Mouse (Mus musculus) liver, embryonic 13.5 days (tissue): ENCODE data around the gene Gm16181. TPM values are rescaled to one million over a fixed set of nuclear protein-coding genes. Genes with fewer than 3 reads are reported as not detected.
"Not testable (repeated sequence)": the region's sequence is repeated elsewhere in the genome, so short reads cannot be mapped to it uniquely, and the experiment has no call there.

ENCODE experiments used
- ATAC-seq: fragments of 200-750 bp; cut with Nextera tagmentation; 2 replicates; pipeline ENCODE4 v1.8.0; 2017; ENCODE audit warnings: low read depth, mild to moderate bottlenecking, moderate number of reproducible peaks, moderate library complexity
- DNase-seq: peaks from one replicate; pipeline ENCODE4 v3.0.0; 2022
- H3K27ac ChIP-seq: fragments of 300-500 bp; sonication (generic); 2 replicates; pipeline ENCODE4 v1.5.1; 2015; ENCODE audit warnings: moderate library complexity, mild to moderate bottlenecking, inconsistent platforms
- H3K27me3 ChIP-seq: fragments of 300-500 bp; sonication (generic); 2 replicates; pipeline ENCODE4 v1.6.1; 2015; ENCODE audit warnings: mild to moderate bottlenecking, inconsistent platforms
- H3K36me3 ChIP-seq: fragments of 300-500 bp; sonication (generic); 2 replicates; pipeline ENCODE4 v1.6.1; 2015; ENCODE audit warnings: mild to moderate bottlenecking, inconsistent platforms
- H3K4me1 ChIP-seq: fragments of 300-500 bp; sonication (generic); replicated peaks from 2 replicates; pipeline ENCODE4 v1.6.1; 2015; ENCODE audit warnings: inconsistent platforms
- H3K4me2 ChIP-seq: fragments of 300-500 bp; sonication (generic); 2 replicates; pipeline ENCODE4 v1.6.1; 2015; ENCODE audit warnings: inconsistent platforms, mild to moderate bottlenecking, moderate library complexity
- H3K4me3 ChIP-seq: fragments of 300-500 bp; sonication (generic); replicated peaks from 2 replicates; pipeline ENCODE4 v1.5.1; 2015; ENCODE audit warnings: mild to moderate bottlenecking, inconsistent platforms
- H3K9ac ChIP-seq: fragments of 300-500 bp; sonication (generic); 2 replicates; pipeline ENCODE4 v1.6.1; 2015; ENCODE audit warnings: mild to moderate bottlenecking, inconsistent platforms
- H3K9me3 ChIP-seq: fragments of 300-500 bp; sonication (generic); replicated peaks from 2 replicates; pipeline ENCODE4 v1.6.1; 2016; ENCODE audit warnings: inconsistent platforms
- WGBS: fragments of 180-500 bp; shearing (Covaris S2); methylation state at CpG from one replicate; pipeline ENCODE4 v1.1.7; 2015; ENCODE audit not compliant: insufficient replicate concordance; 5-methylcytosine and 5-hydroxymethylcytosine counted together
- polyA plus RNA-seq: library from polyadenylated mRNA; unstranded; fragments of >200 nt; fragmentation: Nextera tagmentation; extraction: Ambion mirVana; gene quantifications from 2 replicates; pipeline ENCODE4 v1.2.1, GENCODE M21; 2015

The Gm16181 gene
- polyA plus RNA-seq, 1 experiment from 2014 or later, result 0.36 TPM

DNA sequence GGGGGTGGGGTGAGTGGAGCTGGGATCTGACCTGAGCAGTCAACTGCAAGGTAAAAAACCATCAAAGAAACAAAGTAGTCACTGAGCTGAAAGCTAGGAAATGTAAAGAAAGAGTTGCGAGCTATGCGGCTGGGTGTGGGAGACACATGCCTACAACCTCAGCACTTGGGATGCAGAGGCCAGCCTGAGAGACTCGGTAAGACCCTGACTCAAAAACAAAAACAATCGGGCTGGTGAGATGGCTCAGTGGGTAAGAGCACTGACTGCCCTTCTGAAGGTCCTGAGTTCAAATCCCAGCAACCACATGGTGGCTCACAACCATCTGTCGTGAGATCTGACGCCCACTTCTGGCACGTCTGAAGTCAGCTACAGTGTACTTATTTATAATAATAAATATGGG lies 13.5 kb downstream of the Gm16181 start:
- peak overlapping the region; percentile 94 for H3K27ac ChIP-seq
- H3K4me2 ChIP-seq, result peak overlapping the region; percentile 96
- peak overlapping the region; percentile 91 for H3K9ac ChIP-seq
- H3K36me3 ChIP-seq, result peaks cover 27% of the 10 kb centered on the region
- H3K27me3 ChIP-seq, ATAC-seq, H3K9me3 ChIP-seq, DNase-seq: not testable (repeated sequence)
- WGBS, result 63% methylated on average over 7 of the region's 7 CpGs
- peaks cover 54% of the 10 kb centered on the region for H3K4me1 ChIP-seq
- peak overlapping the region; percentile 78 for H3K4me3 ChIP-seq

DNA sequence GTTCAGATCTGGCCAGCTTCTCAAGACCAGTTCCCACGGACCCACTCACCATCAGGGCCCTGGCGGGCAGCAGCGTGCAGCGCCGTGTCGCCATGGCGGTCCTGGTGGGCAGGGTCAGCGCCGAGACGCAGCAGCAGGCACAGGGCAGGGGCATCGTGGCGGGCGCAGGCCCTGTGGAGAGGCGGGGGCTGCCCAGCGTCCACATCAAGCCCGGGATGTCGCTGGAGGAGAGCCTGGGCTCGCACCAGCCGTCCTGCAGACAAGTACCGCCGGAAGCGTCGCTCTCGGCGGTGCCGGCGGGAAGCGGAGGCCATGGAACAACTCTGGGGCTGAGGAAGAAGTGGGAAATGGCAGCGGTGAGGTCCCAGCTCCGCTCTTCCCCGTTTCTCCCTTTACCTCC lies 14.3 kb downstream of the Gm16181 start:
- H3K4me1 ChIP-seq, result peaks cover 54% of the 10 kb centered on the region
- peak overlapping the region; percentile 91 for H3K9ac ChIP-seq
- 2% methylated on average over 31 of the region's 31 CpGs for WGBS
- DNase-seq, result no peak
- 0 out of 2 replicates have a peak, but pooled peaks have one; percentile 18 for ATAC-seq
- H3K27me3 ChIP-seq, result no peaks in the 10 kb centered on the region
- peaks cover 19% of the 10 kb centered on the region for H3K36me3 ChIP-seq
- H3K4me2 ChIP-seq, result peak overlapping the region; percentile 96
- peak overlapping the region; percentile 78 for H3K4me3 ChIP-seq
- no peaks in the 10 kb centered on the region for H3K9me3 ChIP-seq
- peak overlapping the region; percentile 94 for H3K27ac ChIP-seq

- Histone ChIP-seq H3K4me3 (peak within 1 kb of the TSS; percentile 78), H3K27me3 (no peaks in the 10 kb centered on the region), H3K27ac (peak within 1 kb of the TSS; percentile 94), H3K36me3 (peaks cover 12% of the 10 kb centered on the region), H3K9me3 (no peaks in the 10 kb centered on the region), H3K4me2 (peak within 1 kb of the TSS; percentile 96), H3K4me1 (peaks cover 63% of the 10 kb centered on the region), H3K9ac (peak within 1 kb of the TSS; percentile 91)
- DNase-seq (peak; percentile 79), ATAC-seq (peak; percentile 79)
- under 1% methylated on average over 35 of the region's 35 CpGs for WGBS
Observed at GRCm38 (mm10) chr17:35235614-35236389, 15.2 kb downstream of the Gm16181 start, which contains the start of gene Nfkbil1. Gene Nfkbil1, minus strand, starts transcription at chr17:35235792.

DNA sequence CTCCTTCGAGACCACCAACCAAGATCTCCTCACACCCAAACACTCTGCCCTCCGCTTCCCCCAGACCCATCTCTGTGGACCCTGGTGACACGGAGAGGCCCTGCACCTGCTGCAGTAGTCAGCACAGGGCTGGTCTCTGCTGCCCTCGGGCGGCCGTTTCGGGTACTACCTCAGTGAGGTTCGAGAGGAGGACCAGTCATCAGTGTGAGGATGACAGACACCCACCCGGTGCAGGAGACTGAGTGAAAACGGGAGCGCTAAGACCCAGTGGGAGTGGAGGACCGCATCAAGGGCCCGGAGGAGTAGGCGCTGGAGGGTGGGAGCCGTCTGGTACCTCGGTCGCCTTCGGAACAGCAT lies 15.7 kb downstream of the Gm16181 start:
- peak; percentile 92 for DNase-seq

GRCm38 (mm10) chr17:35236996-35237395 lies 16.4 kb downstream of the Gm16181 start:
- DNase-seq (no peak), ATAC-seq (no peak)
- Histone ChIP-seq H3K36me3 (peaks cover 6% of the 10 kb centered on the region; the same call in 1 of the 2 replicates), H3K9ac (no peak overlapping the region), H3K4me1 (peaks cover 56% of the 10 kb centered on the region), H3K4me2 (no peak overlapping the region), H3K27me3 (no peaks in the 10 kb centered on the region), H3K27ac (no peak overlapping the region), H3K9me3 (no peaks in the 10 kb centered on the region), H3K4me3 (no peak overlapping the region)
- WGBS, result 78% methylated on average over 9 of the region's 9 CpGs

More for the DNA sequence above, 15.7 kb downstream of the Gm16181 start:
- Histone ChIP-seq H3K27me3 (no peaks in the 10 kb centered on the region), H3K27ac (peak overlapping the region; percentile 94), H3K36me3 (peaks cover 6% of the 10 kb centered on the region), H3K4me1 (peaks cover 62% of the 10 kb centered on the region), H3K4me2 (peak overlapping the region; percentile 96), H3K9ac (peak overlapping the region; percentile 91), H3K4me3 (peak overlapping the region; percentile 78), H3K9me3 (no peaks in the 10 kb centered on the region)
- peak; percentile 71 for ATAC-seq
- 2% methylated on average over 18 of the region's 18 CpGs for WGBS

- H3K27ac ChIP-seq, result no peak overlapping the region
- peaks cover 6% of the 10 kb centered on the region; the same call in 1 of the 2 replicates for H3K36me3 ChIP-seq
- no peaks in the 10 kb centered on the region for H3K27me3 ChIP-seq
- no peaks in the 10 kb centered on the region for H3K9me3 ChIP-seq
- WGBS, result 89% methylated on average over 12 of the region's 12 CpGs
- peaks cover 51% of the 10 kb centered on the region for H3K4me1 ChIP-seq
- H3K4me2 ChIP-seq, result no peak overlapping the region
- no peak for ATAC-seq
- no peak overlapping the region for H3K4me3 ChIP-seq
- 0 out of 2 replicates have a peak overlapping the region, but pooled peaks have one; percentile 4 for H3K9ac ChIP-seq
- no peak for DNase-seq
Observed at GRCm38 (mm10) chr17:35237504-35237903, 16.9 kb downstream of the Gm16181 start.

- no peak for DNase-seq
- Histone ChIP-seq H3K9me3 (no peaks in the 10 kb centered on the region), H3K4me2 (no peak overlapping the region), H3K27me3 (no peaks in the 10 kb centered on the region), H3K9ac (no peak overlapping the region), H3K4me3 (no peak overlapping the region), H3K36me3 (peaks cover 19% of the 10 kb centered on the region), H3K4me1 (peaks cover 49% of the 10 kb centered on the region), H3K27ac (peak overlapping the region; percentile 95)
- whole genome bisulfite sequencing, result 56% methylated on average over 5 of the region's 5 CpGs
- no peak for ATAC-seq
Observed at GRCm38 (mm10) chr17:35239700-35240099, 19.1 kb downstream of the Gm16181 start.

DNA sequence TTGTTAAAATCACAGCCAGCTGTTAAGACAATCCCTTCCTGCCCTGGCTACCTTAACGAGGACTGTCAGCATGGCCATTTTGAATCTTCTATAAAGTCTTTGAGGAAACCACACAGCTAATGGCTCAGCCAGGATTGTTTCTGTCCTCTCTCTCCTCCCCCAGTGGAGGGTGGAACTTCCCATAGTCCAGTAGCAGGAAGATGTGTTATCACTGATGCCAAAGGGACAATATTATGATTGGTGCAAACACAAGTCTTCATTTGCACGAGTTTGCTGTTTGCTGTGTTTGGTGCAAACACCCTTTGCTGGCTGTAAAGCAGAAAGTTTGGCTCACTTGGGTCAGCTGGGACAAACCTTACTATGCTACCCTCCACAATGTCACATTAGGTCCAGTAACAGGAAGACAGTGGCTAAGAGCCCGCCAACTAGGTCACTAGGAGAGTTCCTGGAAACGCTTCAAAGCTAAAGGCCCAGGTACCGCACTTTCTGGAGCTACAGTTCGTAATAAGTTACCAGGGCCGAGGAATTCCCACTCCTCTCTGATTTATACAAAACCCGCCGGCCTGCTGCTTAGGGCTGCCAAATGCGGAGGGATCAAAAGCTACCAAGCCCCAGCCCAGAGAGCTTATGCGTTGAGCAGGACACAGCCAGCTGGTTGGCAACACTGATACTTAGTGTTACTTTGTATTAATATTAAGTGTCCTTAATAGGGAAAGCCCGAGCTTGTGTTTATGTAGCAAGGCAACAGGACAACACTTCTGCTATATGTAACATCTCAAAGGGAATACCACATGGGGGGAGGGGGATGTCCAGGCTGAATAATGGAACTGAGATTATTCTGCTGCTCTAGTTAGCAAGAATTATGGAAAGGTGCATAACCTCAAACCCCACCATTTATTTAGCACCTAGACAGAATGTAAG lies 20.0 kb downstream of the Gm16181 start:
- DNase-seq, result no peak
- peak overlapping the region; percentile 92 for H3K4me3 ChIP-seq
- peak overlapping the region; percentile 97 for H3K4me2 ChIP-seq
- H3K9me3 ChIP-seq, result no peaks in the 10 kb centered on the region
- 34% methylated on average over 12 of the region's 12 CpGs for WGBS
- peaks cover 28% of the 10 kb centered on the region for H3K36me3 ChIP-seq
- H3K9ac ChIP-seq, result peak overlapping the region; percentile 97
- peak overlapping the region; percentile 95 for H3K27ac ChIP-seq
- no peaks in the 10 kb centered on the region for H3K27me3 ChIP-seq
- ATAC-seq, result no peak
- H3K4me1 ChIP-seq, result peaks cover 52% of the 10 kb centered on the region

DNA sequence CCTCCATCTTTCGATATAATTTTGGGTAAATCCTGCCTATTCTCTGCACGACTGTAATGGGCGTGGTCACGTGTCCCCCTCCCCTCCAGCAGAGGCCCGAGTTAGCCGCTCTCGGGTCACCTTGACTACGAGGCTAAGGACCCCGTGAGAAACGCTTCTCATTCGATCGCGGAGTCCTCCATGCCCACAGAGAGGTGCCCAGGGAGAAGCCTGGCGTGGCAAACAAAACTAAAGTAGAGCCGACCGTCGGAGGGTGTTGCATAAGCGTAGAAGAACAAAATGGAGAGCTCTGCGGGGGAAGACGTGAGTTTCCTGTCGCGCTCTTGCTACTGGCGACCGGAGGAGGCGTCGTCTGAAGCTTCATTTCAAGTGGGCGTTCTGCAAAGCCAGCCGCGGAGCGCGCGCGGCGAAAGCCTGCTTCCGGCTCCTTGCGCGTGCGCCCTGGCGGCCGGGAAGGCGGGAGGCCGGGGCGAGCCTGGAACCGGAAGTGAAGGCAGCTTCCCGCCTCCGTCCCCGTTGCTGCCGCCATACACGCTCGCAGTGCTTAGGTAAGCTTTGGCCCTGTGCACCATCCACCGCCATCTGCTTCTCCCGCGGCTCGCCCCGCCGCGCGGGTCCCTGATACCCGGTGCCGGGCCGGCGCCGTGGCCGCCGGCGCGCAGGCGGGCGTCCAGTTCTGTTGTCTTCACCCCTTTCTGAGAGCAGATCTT lies 20.8 kb downstream of the Gm16181 start, which contains the start of gene Ddx39b:
Gene Ddx39b, plus strand, starts transcription at position 442 of the 710 bp plus-strand sequence.
- ATAC-seq (peak; percentile 83), DNase-seq (peak; percentile 93)
- peaks cover 36% of the 10 kb centered on the region for H3K36me3 ChIP-seq
- WGBS, result under 1% methylated on average over 69 of the region's 69 CpGs
- peak within 1 kb of the TSS; percentile 97 for H3K4me2 ChIP-seq
- peak within 1 kb of the TSS; percentile 97 for H3K9ac ChIP-seq
- no peaks in the 10 kb centered on the region for H3K27me3 ChIP-seq
- peak within 1 kb of the TSS; percentile 92 for H3K4me3 ChIP-seq
- peaks cover 60% of the 10 kb centered on the region for H3K4me1 ChIP-seq
- H3K27ac ChIP-seq, result peak within 1 kb of the TSS; percentile 95
- H3K9me3 ChIP-seq, result no peaks in the 10 kb centered on the region

DNA sequence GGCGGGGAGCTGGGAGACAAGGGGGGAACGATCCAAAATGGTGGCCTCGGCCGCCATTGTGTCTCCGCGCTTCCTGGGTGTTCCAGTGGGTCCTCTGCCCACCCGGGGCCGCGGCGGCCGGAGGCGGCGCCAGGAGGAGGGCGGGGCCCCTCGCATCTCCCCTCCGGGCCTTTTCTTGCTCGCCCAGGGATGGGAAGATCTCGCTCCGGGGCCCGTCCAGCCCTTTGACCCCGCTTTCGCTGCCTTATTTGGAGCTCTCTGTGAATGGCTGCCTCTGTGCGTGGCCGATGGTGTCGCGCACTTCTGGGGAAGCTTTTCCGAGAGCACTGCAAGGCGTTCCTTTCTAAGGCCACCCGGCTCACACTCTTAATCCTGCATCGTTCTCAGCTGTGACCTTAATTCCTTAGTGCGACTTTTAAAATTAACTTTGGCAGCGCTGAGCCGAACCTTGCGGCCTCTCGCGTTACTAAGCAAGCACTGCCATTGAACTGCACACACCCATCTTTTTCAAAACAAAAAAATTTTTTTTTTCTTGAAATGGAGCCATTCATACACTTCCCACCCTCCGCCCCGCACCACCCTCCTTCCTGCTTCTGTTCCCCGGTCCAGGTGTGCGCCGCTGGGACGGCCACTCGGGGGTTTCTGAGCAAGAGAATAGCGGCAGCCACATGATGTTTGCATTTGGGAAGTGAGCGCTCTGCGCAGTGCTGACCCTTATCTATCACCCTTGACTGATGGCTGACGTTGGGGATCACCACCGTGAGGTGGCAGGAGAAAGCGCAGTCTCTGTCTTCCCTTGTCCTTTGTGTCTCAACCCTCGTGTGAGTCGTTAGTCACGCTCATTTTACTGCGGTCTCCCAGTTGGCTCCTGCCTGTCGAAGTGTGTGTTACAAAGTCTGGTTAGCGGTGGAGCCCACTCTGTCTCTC lies 21.6 kb downstream of the Gm16181 start:
- WGBS, result under 1% methylated on average over 55 of the region's 55 CpGs
- peak overlapping the region; percentile 95 for H3K27ac ChIP-seq

More for the DNA sequence above, 21.6 kb downstream of the Gm16181 start:
- H3K9ac ChIP-seq, result peak overlapping the region; percentile 97
- peak overlapping the region; percentile 97 for H3K4me2 ChIP-seq
- DNase-seq (no peak), ATAC-seq (peak; percentile 55)
- peaks cover 45% of the 10 kb centered on the region for H3K36me3 ChIP-seq
- H3K9me3 ChIP-seq, result no peaks in the 10 kb centered on the region
- no peaks in the 10 kb centered on the region for H3K27me3 ChIP-seq
- H3K4me1 ChIP-seq, result peaks cover 62% of the 10 kb centered on the region
- H3K4me3 ChIP-seq, result peak overlapping the region; percentile 92
